Mouse (Mus musculus) forebrain, embryonic 12.5 days (tissue): ENCODE results near the gene Csnka2ip. TPM values are rescaled to one million over a fixed set of nuclear protein-coding genes. Genes with fewer than 3 reads are reported as not detected.
A peak's percentile ranks its signal among the peaks of the same experiment; 100 is the strongest.

Experiments used
- ATAC-seq: fragments of 200-750 bp; cut with Nextera tagmentation; 2 replicates; pipeline ENCODE4 v1.8.0; 2017; ENCODE audit warnings: moderate TSS enrichment; ENCODE audit not compliant: low FRiP score
- H3K27ac ChIP-seq: fragments of 300-500 bp; sonication (generic); 2 replicates; pipeline ENCODE4 v1.5.1; 2016; ENCODE audit warnings: mild to moderate bottlenecking
- H3K27me3 ChIP-seq: fragments of 300-500 bp; sonication (generic); 2 replicates; pipeline ENCODE4 v1.6.1; 2016; ENCODE audit warnings: mild to moderate bottlenecking
- H3K36me3 ChIP-seq: fragments of 300-500 bp; sonication (generic); replicated peaks from 2 replicates; pipeline ENCODE4 v1.6.1; 2016; ENCODE audit warnings: mild to moderate bottlenecking
- H3K4me1 ChIP-seq: fragments of 300-500 bp; sonication (generic); 2 replicates; pipeline ENCODE4 v1.6.1; 2016
- H3K4me2 ChIP-seq: fragments of 300-500 bp; sonication (generic); 2 replicates; pipeline ENCODE4 v1.6.1; 2016; ENCODE audit warnings: mild to moderate bottlenecking, moderate library complexity
- H3K4me3 ChIP-seq: fragments of 300-500 bp; sonication (generic); replicated peaks from 2 replicates; pipeline ENCODE4 v1.5.1; 2016; ENCODE audit warnings: mild to moderate bottlenecking
- H3K9ac ChIP-seq: fragments of 300-500 bp; sonication (generic); 2 replicates; pipeline ENCODE4 v1.6.1; 2016; ENCODE audit warnings: mild to moderate bottlenecking
- H3K9me3 ChIP-seq: fragments of 300-500 bp; sonication (generic); 2 replicates; pipeline ENCODE4 v1.6.1; 2016
- WGBS: fragments of 180-500 bp; shearing (Covaris S2); methylation state at CpG from one replicate; pipeline ENCODE4 v1.1.7; 2016; 5-methylcytosine and 5-hydroxymethylcytosine counted together
- polyA plus RNA-seq: library from polyadenylated mRNA; unstranded; fragments of >200 nt; fragmentation: Nextera tagmentation; extraction: Ambion mirVana; gene quantifications from 2 replicates; pipeline ENCODE4 v1.2.1, GENCODE M21; 2016

Csnka2ip gene
- polyA plus RNA-seq = not detected in 2 replicates

GRCm38 (mm10) chr16:64602308-64602707 is at the start of gene Csnka2ip:
Gene Csnka2ip (minus strand): TSS chr16:64602408.
- H3K9ac ChIP-seq = no peak within 1 kb of the TSS
- no peaks in the 10 kb centered on the region for H3K9me3 ChIP-seq
- no peak for ATAC-seq
- H3K4me3 ChIP-seq = no peak within 1 kb of the TSS
- no peaks in the 10 kb centered on the region for H3K27me3 ChIP-seq
- H3K36me3 ChIP-seq = no peaks in the 10 kb centered on the region
- no peaks in the 10 kb centered on the region for H3K4me1 ChIP-seq
- H3K4me2 ChIP-seq = no peak within 1 kb of the TSS
- H3K27ac ChIP-seq = no peak within 1 kb of the TSS
- WGBS = 90% methylated on average over 1 of the region's 1 CpGs

- WGBS = 46% methylated on average over 13 of the region's 13 CpGs
- Histone ChIP-seq H3K9me3 (no peaks in the 10 kb centered on the region), H3K27me3 (no peaks in the 10 kb centered on the region), H3K27ac (no peak overlapping the region), H3K36me3 (no peaks in the 10 kb centered on the region), H3K9ac (no peak overlapping the region), H3K4me3 (no peak overlapping the region), H3K4me2 (no peak overlapping the region), H3K4me1 (peaks cover 7% of the 10 kb centered on the region)
- ATAC-seq = 0 out of 2 replicates have a peak, but pooled peaks have one; percentile 41
Measured at GRCm38 (mm10) chr16:64649594-64650290, 47.5 kb upstream of the Csnka2ip start.

GRCm38 (mm10) chr16:64647771-64648170 is 45.6 kb upstream of the Csnka2ip start:
- no peak for ATAC-seq
- no peak overlapping the region for H3K9ac ChIP-seq
- 88% methylated on average over 2 of the region's 2 CpGs for WGBS

GRCm38 (mm10) chr16:64635110-64635509 is 32.9 kb upstream of the Csnka2ip start:
- no peak overlapping the region for H3K27ac ChIP-seq
- no peak overlapping the region for H3K9ac ChIP-seq
- H3K4me2 ChIP-seq = no peak overlapping the region
- 80% methylated on average over 1 of the region's 1 CpGs for WGBS
- no peak overlapping the region for H3K4me3 ChIP-seq
- no peaks in the 10 kb centered on the region for H3K9me3 ChIP-seq
- no peaks in the 10 kb centered on the region for H3K36me3 ChIP-seq
- H3K4me1 ChIP-seq = no peaks in the 10 kb centered on the region
- ATAC-seq = no peak
- no peaks in the 10 kb centered on the region for H3K27me3 ChIP-seq

More at GRCm38 (mm10) chr16:64647771-64648170, 45.6 kb upstream of the Csnka2ip start:
- no peaks in the 10 kb centered on the region for H3K27me3 ChIP-seq
- peaks cover 7% of the 10 kb centered on the region for H3K4me1 ChIP-seq
- no peak overlapping the region for H3K27ac ChIP-seq
- H3K9me3 ChIP-seq = no peaks in the 10 kb centered on the region
- no peaks in the 10 kb centered on the region for H3K36me3 ChIP-seq
- no peak overlapping the region for H3K4me2 ChIP-seq
- H3K4me3 ChIP-seq = no peak overlapping the region

- Histone ChIP-seq H3K36me3 (no peaks in the 10 kb centered on the region), H3K9ac (no peak overlapping the region), H3K4me1 (no peaks in the 10 kb centered on the region), H3K4me2 (no peak overlapping the region), H3K27ac (no peak overlapping the region), H3K27me3 (no peaks in the 10 kb centered on the region), H3K9me3 (no peaks in the 10 kb centered on the region), H3K4me3 (no peak overlapping the region)
- no peak for ATAC-seq
- WGBS = 76% methylated on average over 6 of the region's 6 CpGs
Measured at GRCm38 (mm10) chr16:64620116-64620515, 17.9 kb upstream of the Csnka2ip start.

GRCm38 (mm10) chr16:64614648-64615047 is 12.4 kb upstream of the Csnka2ip start:
- no peak overlapping the region for H3K4me2 ChIP-seq
- H3K4me1 ChIP-seq = no peaks in the 10 kb centered on the region
- no peaks in the 10 kb centered on the region for H3K27me3 ChIP-seq
- no peak overlapping the region for H3K9ac ChIP-seq
- no peaks in the 10 kb centered on the region for H3K9me3 ChIP-seq
- WGBS = 79% methylated on average over 3 of the region's 3 CpGs
- no peak overlapping the region for H3K4me3 ChIP-seq
- H3K36me3 ChIP-seq = no peaks in the 10 kb centered on the region
- ATAC-seq = no peak
- no peak overlapping the region for H3K27ac ChIP-seq

- Histone ChIP-seq H3K9me3 (no peaks in the 10 kb centered on the region), H3K27me3 (no peaks in the 10 kb centered on the region), H3K27ac (no peak overlapping the region), H3K4me1 (no peaks in the 10 kb centered on the region), H3K4me2 (no peak overlapping the region), H3K9ac (no peak overlapping the region), H3K36me3 (no peaks in the 10 kb centered on the region), H3K4me3 (no peak overlapping the region)
- no peak for ATAC-seq
- 90% methylated on average over 1 of the region's 1 CpGs for WGBS
Measured at GRCm38 (mm10) chr16:64607793-64608192, 5.6 kb upstream of the Csnka2ip start.

- H3K9ac ChIP-seq = no peak overlapping the region
- no peaks in the 10 kb centered on the region for H3K9me3 ChIP-seq
- H3K4me2 ChIP-seq = no peak overlapping the region
- no peaks in the 10 kb centered on the region for H3K36me3 ChIP-seq
- WGBS = 80% methylated on average over 2 of the region's 2 CpGs
- H3K27me3 ChIP-seq = no peaks in the 10 kb centered on the region
- ATAC-seq = no peak
- H3K27ac ChIP-seq = no peak overlapping the region
- H3K4me3 ChIP-seq = no peak overlapping the region
- no peaks in the 10 kb centered on the region for H3K4me1 ChIP-seq
Measured at GRCm38 (mm10) chr16:64586825-64587224, 15.4 kb downstream of the Csnka2ip start.

- no peak overlapping the region for H3K4me3 ChIP-seq
- H3K9ac ChIP-seq = no peak overlapping the region
- no peaks in the 10 kb centered on the region for H3K36me3 ChIP-seq
- no peaks in the 10 kb centered on the region for H3K27me3 ChIP-seq
- ATAC-seq = no peak
- no peaks in the 10 kb centered on the region for H3K4me1 ChIP-seq
- H3K9me3 ChIP-seq = no peaks in the 10 kb centered on the region
- no peak overlapping the region for H3K27ac ChIP-seq
- 92% methylated on average over 4 of the region's 4 CpGs for WGBS
- no peak overlapping the region for H3K4me2 ChIP-seq
Measured at GRCm38 (mm10) chr16:64586262-64586619, 16.0 kb downstream of the Csnka2ip start.

- Histone ChIP-seq H3K4me3 (no peak overlapping the region), H3K9ac (no peak overlapping the region), H3K36me3 (no peaks in the 10 kb centered on the region), H3K4me1 (no peaks in the 10 kb centered on the region), H3K4me2 (no peak overlapping the region), H3K27me3 (no peaks in the 10 kb centered on the region), H3K9me3 (no peaks in the 10 kb centered on the region), H3K27ac (no peak overlapping the region)
- no peak for ATAC-seq
- 90% methylated on average over 8 of the region's 8 CpGs for WGBS
Measured at GRCm38 (mm10) chr16:64585599-64586261, 16.5 kb downstream of the Csnka2ip start.

GRCm38 (mm10) chr16:64584591-64584990 is 17.6 kb downstream of the Csnka2ip start:
- H3K9ac ChIP-seq = no peak overlapping the region
- ATAC-seq = no peak
- no peaks in the 10 kb centered on the region for H3K36me3 ChIP-seq
- no peak overlapping the region for H3K27ac ChIP-seq
- WGBS = 84% methylated on average over 4 of the region's 4 CpGs
- H3K27me3 ChIP-seq = no peaks in the 10 kb centered on the region
- no peak overlapping the region for H3K4me2 ChIP-seq
- H3K4me1 ChIP-seq = no peaks in the 10 kb centered on the region
- H3K4me3 ChIP-seq = no peak overlapping the region
- H3K9me3 ChIP-seq = no peaks in the 10 kb centered on the region

- Histone ChIP-seq H3K9ac (no peak overlapping the region), H3K4me1 (no peaks in the 10 kb centered on the region), H3K36me3 (no peaks in the 10 kb centered on the region), H3K27ac (no peak overlapping the region), H3K9me3 (no peaks in the 10 kb centered on the region), H3K27me3 (no peaks in the 10 kb centered on the region), H3K4me3 (no peak overlapping the region), H3K4me2 (no peak overlapping the region)
- WGBS = 63% methylated on average over 3 of the region's 3 CpGs
- no peak for ATAC-seq
Measured at GRCm38 (mm10) chr16:64583406-64583805, 18.8 kb downstream of the Csnka2ip start.

GRCm38 (mm10) chr16:64569496-64569895 is 32.7 kb downstream of the Csnka2ip start:
- Histone ChIP-seq H3K4me1 (no peaks in the 10 kb centered on the region), H3K4me2 (no peak overlapping the region), H3K4me3 (no peak overlapping the region), H3K27me3 (no peaks in the 10 kb centered on the region), H3K36me3 (no peaks in the 10 kb centered on the region), H3K9me3 (no peaks in the 10 kb centered on the region), H3K9ac (no peak overlapping the region), H3K27ac (no peak overlapping the region)
- 93% methylated on average over 8 of the region's 8 CpGs for WGBS
- no peak for ATAC-seq
